Mouse (Mus musculus): ENCODE measurements at regions not wholly inside any gene's neighbourhood (a gene's known extent, or its start where the extent isn't known, plus 50 kb on each side); places are given as distances from the start of the nearest gene placed in this dataset.

- H3K27me3 ChIP-seq (ENCODE audit: control insufficient read depth, insufficient read depth, low read length), result no peaks in the 10 kb centered on the region
- no peak for ATAC-seq (ENCODE audit: low FRiP score, low TSS enrichment)
- no peak overlapping the region for H3K4me3 ChIP-seq (ENCODE audit: low read depth, low read length)
- TF ChIP-seq CTCF (IDR thresholded peaks at IDR 0.05; ENCODE audit: low read depth) (no peak), EP300 (optimal IDR thresholded peaks at IDR 0.05) (no peak)
- no peaks in the 10 kb centered on the region for H3K9me3 ChIP-seq (ENCODE audit: control insufficient read depth, low read length)
- H3K27ac ChIP-seq (replicated peaks), result no peak overlapping the region
- no peak overlapping the region for H3K4me2 ChIP-seq (replicated peaks; ENCODE audit: low read depth)
- 78% methylated on average over 5 of the region's 5 CpGs for WGBS
- H3K4me1 ChIP-seq (replicated peaks; ENCODE audit: control insufficient read depth, insufficient read depth), result no peaks in the 10 kb centered on the region
- no peak for DNase-seq (ENCODE audit: low spot score)
- no peaks in the 10 kb centered on the region for H3K36me3 ChIP-seq (ENCODE audit: control insufficient read depth, insufficient read depth, low read length)
- H3K9ac ChIP-seq (ENCODE audit: low read length), result no peak overlapping the region
Observed at GRCm38 (mm10) chr13:51336726-51337125, 71.7 kb upstream of the S1pr3 start.

DNA sequence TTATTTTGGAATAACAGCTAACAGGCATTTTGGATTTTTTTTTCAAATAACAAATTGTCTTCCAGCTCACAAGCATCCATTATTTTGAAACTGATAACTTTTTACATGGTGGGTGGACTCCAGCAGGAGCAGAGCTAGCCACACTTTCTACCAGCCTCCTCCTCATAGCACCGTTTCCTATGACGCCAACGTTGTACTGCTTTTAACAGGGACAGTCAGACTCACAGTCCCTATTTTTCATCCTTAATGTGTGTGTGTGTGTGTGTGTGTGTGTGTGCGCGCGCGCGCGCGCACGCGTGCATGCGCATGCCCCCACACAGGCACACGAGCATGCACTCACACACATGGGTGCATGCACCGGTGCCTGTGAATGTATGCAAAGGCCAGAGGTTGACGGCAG is 70.5 kb upstream of the S1pr3 start:
- H3K36me3 ChIP-seq (ENCODE audit: control insufficient read depth, insufficient read depth, low read length), result no peaks in the 10 kb centered on the region
- H3K27ac ChIP-seq (replicated peaks), result no peak overlapping the region
- no peak for ATAC-seq (ENCODE audit: low FRiP score, low TSS enrichment)
- no peak overlapping the region for H3K4me3 ChIP-seq (ENCODE audit: low read depth, low read length)
- H3K9ac ChIP-seq (ENCODE audit: low read length), result no peak overlapping the region
- no peaks in the 10 kb centered on the region for H3K9me3 ChIP-seq (ENCODE audit: control insufficient read depth, low read length)
- TF ChIP-seq CTCF (IDR thresholded peaks at IDR 0.05; ENCODE audit: low read depth) (no peak), EP300 (optimal IDR thresholded peaks at IDR 0.05) (no peak)
- 96% methylated on average over 16 of the region's 16 CpGs for WGBS
- no peaks in the 10 kb centered on the region for H3K27me3 ChIP-seq (ENCODE audit: control insufficient read depth, insufficient read depth, low read length)
- DNase-seq (ENCODE audit: low spot score), result no peak
- no peaks in the 10 kb centered on the region for H3K4me1 ChIP-seq (replicated peaks; ENCODE audit: control insufficient read depth, insufficient read depth)
- no peak overlapping the region for H3K4me2 ChIP-seq (replicated peaks; ENCODE audit: low read depth)

DNA sequence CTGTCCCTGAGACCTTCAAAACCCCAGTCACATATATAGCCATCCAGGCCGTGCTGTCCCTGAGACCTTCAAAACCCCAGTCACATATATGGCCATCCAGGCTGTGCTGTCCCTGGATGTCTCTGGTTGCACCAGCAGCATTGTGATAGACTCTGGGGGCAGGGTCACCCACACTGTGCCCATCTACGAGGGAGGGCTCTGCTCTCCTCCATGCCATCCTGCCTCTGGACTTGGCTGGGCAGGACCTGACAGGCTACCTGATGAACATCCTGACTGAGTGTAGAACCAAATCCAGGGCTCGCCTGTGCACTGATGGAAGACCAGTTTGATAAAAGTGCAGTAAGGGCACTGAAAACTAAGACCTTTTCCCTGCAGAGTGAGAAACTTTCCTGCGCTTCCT is 63.1 kb upstream of the S1pr3 start:
- no peaks in the 10 kb centered on the region for H3K36me3 ChIP-seq (ENCODE audit: control insufficient read depth, insufficient read depth, low read length)
- WGBS, result 79% methylated on average over 4 of the region's 4 CpGs
- no peak for TF ChIP-seq EP300 (optimal IDR thresholded peaks at IDR 0.05)
- TF ChIP-seq CTCF (IDR thresholded peaks at IDR 0.05; ENCODE audit: low read depth), result no peak
- no peak overlapping the region for H3K27ac ChIP-seq (replicated peaks)
- H3K9me3 ChIP-seq (ENCODE audit: control insufficient read depth, low read length), result no peaks in the 10 kb centered on the region
- no peaks in the 10 kb centered on the region for H3K27me3 ChIP-seq (ENCODE audit: control insufficient read depth, insufficient read depth, low read length)
- H3K9ac ChIP-seq (ENCODE audit: low read length), result no peak overlapping the region
- no peaks in the 10 kb centered on the region for H3K4me1 ChIP-seq (replicated peaks; ENCODE audit: control insufficient read depth, insufficient read depth)
- H3K4me3 ChIP-seq (ENCODE audit: low read depth, low read length), result no peak overlapping the region
- ATAC-seq (ENCODE audit: low FRiP score, low TSS enrichment) (no peak), DNase-seq (ENCODE audit: low spot score) (no peak)
- H3K4me2 ChIP-seq (replicated peaks; ENCODE audit: low read depth), result no peak overlapping the region

DNA sequence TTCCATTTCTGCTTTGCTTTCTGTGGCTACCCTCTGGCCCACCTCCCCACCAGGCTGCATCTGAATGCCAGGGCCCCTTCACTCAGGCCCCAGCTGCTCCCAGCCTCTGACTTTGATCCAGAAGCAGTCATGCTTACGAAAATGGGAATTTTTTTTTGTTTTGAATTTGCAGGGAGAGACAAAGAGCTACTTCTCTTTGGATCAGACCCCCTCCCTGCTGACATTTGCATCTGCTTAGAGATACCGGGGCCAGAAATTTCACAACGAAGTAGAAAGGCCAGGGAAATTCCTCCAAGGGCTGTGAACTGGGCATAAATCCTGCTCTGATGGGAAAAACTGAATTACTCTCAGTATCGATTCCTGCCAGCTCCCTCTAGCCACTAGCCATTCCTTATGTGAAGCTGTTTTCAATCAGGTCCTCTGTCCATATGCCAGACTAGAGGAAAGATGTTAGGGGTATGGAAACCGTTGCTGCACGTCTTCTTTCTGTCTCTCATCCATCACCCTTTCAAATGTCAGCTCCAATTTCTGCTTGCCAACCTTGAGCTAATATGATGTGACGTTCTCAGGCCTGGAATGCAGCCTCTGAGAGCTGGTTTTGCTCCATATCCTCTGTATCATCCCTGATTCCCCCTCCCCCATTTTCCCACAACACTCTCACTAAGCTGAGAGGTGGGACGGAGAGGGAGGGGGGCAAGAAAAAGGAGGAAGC is 62.4 kb upstream of the S1pr3 start:
- no peak overlapping the region for H3K4me2 ChIP-seq (replicated peaks; ENCODE audit: low read depth)
- 33% methylated on average over 8 of the region's 8 CpGs for WGBS
- H3K27ac ChIP-seq (replicated peaks), result no peak overlapping the region
- no peak for DNase-seq (ENCODE audit: low spot score)
- H3K36me3 ChIP-seq (ENCODE audit: control insufficient read depth, insufficient read depth, low read length), result no peaks in the 10 kb centered on the region
- H3K9me3 ChIP-seq (ENCODE audit: control insufficient read depth, low read length), result no peaks in the 10 kb centered on the region
- H3K4me1 ChIP-seq (replicated peaks; ENCODE audit: control insufficient read depth, insufficient read depth), result no peaks in the 10 kb centered on the region
- no peak overlapping the region for H3K4me3 ChIP-seq (ENCODE audit: low read depth, low read length)
- no peak for TF ChIP-seq CTCF (IDR thresholded peaks at IDR 0.05; ENCODE audit: low read depth)
- no peak for TF ChIP-seq EP300 (optimal IDR thresholded peaks at IDR 0.05)
- no peak for ATAC-seq (ENCODE audit: low FRiP score, low TSS enrichment)
- no peaks in the 10 kb centered on the region for H3K27me3 ChIP-seq (ENCODE audit: control insufficient read depth, insufficient read depth, low read length)
- H3K9ac ChIP-seq (ENCODE audit: low read length), result no peak overlapping the region

DNA sequence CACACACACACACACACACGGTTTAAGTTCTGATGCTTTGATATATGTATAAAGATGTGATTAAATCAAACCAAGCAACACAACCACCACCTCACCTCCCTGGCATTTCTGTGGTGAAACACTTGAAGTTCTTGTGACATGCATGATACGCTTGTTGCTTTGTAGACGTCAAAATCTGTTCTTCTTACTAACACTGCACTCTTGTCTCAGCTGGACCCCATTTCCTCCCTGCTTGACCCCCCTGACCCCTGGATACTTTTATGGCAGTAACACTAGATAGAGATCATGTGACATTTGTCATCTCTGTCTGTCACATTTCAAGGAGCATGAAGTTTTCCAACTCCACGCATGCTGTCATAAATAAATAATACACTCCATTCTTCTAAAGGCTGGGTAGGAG is 59.7 kb upstream of the S1pr3 start:
- no peak overlapping the region for H3K4me3 ChIP-seq (ENCODE audit: low read depth, low read length)
- TF ChIP-seq EP300 (optimal IDR thresholded peaks at IDR 0.05) (no peak), CTCF (IDR thresholded peaks at IDR 0.05; ENCODE audit: low read depth) (no peak)
- no peaks in the 10 kb centered on the region for H3K27me3 ChIP-seq (ENCODE audit: control insufficient read depth, insufficient read depth, low read length)
- H3K4me2 ChIP-seq (replicated peaks; ENCODE audit: low read depth), result no peak overlapping the region
- no peaks in the 10 kb centered on the region for H3K9me3 ChIP-seq (ENCODE audit: control insufficient read depth, low read length)
- H3K27ac ChIP-seq (replicated peaks), result no peak overlapping the region
- H3K9ac ChIP-seq (ENCODE audit: low read length), result no peak overlapping the region
- WGBS, result 63% methylated on average over 4 of the region's 4 CpGs
- H3K36me3 ChIP-seq (ENCODE audit: control insufficient read depth, insufficient read depth, low read length), result no peaks in the 10 kb centered on the region
- no peak for DNase-seq (ENCODE audit: low spot score)
- no peak for ATAC-seq (ENCODE audit: low FRiP score, low TSS enrichment)
- no peaks in the 10 kb centered on the region for H3K4me1 ChIP-seq (replicated peaks; ENCODE audit: control insufficient read depth, insufficient read depth)

DNA sequence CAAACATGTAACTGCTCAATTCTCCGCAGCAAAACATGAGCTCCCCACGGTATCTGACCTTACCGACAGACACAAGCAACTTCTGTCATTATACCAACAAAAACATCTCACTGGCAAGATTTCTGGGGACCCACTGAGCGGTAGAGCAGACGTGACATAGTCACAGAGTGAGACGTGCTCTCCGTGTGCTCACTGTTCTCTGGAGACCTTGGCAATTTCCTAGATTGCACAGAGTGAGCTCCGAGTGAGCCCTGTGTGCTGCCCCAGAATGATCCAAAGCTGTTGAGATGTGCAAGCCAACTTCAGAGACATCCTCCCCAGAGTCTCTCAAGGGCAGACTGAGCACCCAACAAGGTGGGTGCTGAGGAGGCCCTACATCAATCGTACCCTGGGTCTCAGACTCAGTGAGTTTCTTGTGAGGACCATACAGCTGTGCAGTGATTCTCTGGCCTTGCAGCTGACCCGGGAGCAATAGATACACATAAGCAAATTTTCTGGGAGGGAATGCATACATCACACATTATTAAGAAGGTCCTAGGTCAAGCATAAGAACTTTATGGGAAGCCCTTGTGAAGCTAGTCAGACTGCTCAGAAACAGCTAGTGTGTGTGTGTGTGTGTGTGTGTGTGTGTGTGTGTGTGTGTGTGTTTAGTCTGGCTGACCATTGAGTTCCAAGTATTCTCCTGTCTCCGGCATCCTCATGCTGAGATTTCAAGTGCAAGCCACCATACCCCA is 58.5 kb upstream of the S1pr3 start:
- H3K4me1 ChIP-seq (replicated peaks; ENCODE audit: control insufficient read depth, insufficient read depth), result no peaks in the 10 kb centered on the region
- no peak for DNase-seq (ENCODE audit: low spot score)
- ATAC-seq (ENCODE audit: low FRiP score, low TSS enrichment), result no peak
- no peaks in the 10 kb centered on the region for H3K27me3 ChIP-seq (ENCODE audit: control insufficient read depth, insufficient read depth, low read length)
- TF ChIP-seq EP300 (optimal IDR thresholded peaks at IDR 0.05) (no peak), CTCF (IDR thresholded peaks at IDR 0.05; ENCODE audit: low read depth) (no peak)
- no peak overlapping the region for H3K4me2 ChIP-seq (replicated peaks; ENCODE audit: low read depth)
- 82% methylated on average over 11 of the region's 11 CpGs for WGBS
- no peak overlapping the region for H3K4me3 ChIP-seq (ENCODE audit: low read depth, low read length)
- H3K9ac ChIP-seq (ENCODE audit: low read length), result no peak overlapping the region
- no peaks in the 10 kb centered on the region for H3K9me3 ChIP-seq (ENCODE audit: control insufficient read depth, low read length)
- no peaks in the 10 kb centered on the region for H3K36me3 ChIP-seq (ENCODE audit: control insufficient read depth, insufficient read depth, low read length)
- H3K27ac ChIP-seq (replicated peaks), result no peak overlapping the region
